Mouse (Mus musculus): ENCODE data around the gene Arhgap21.

DNA sequence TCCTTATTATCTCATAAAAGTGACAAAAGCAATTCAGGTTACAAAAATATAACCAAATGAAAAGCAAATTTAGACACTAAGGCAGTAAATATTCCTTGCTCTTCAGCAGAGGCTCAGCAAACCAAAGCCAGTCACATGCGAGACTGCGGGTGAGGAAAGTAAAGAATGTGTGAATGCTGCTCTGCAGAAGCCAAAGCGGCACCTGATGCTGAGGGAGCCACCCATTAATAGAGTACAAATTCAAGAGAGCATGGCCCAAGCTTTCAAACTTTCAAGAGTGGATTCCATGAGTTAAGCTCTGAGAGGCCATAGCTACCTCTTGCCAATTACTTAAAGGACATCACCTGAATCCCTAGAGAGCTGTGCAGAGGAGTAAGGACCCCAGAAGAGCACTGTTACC, 61.4 kb downstream of the Arhgap21 start:
- no peak for TF ChIP-seq GATA1 (IDR thresholded peaks at IDR 0.05; ENCODE audit: low read length)
- TF ChIP-seq TAL1 (IDR thresholded peaks at IDR 0.05; ENCODE audit: low read length): no peak

All from erythroblast, embryonic 14.5 days (primary cell).